Mouse (Mus musculus) heart, embryonic 15.5 days (tissue): ENCODE results near the gene Gm11492. TPM values are rescaled to one million over a fixed set of nuclear protein-coding genes. Genes with fewer than 3 reads are reported as not detected.
A peak's percentile ranks its signal among the peaks of the same experiment; 100 is the strongest.

Experiments used
- ATAC-seq: fragments of 200-750 bp; cut with Nextera tagmentation; replicated peaks from 2 replicates; pipeline ENCODE4 v1.8.0; 2017; ENCODE audit warnings: low read depth, moderate TSS enrichment; ENCODE audit not compliant: insufficient number of reproducible peaks, insufficient read depth, low FRiP score
- H3K27ac ChIP-seq: fragments of 300-500 bp; sonication (generic); 2 replicates; pipeline ENCODE4 v1.5.1; 2015; ENCODE audit warnings: mild to moderate bottlenecking, inconsistent platforms
- H3K27me3 ChIP-seq: fragments of 300-500 bp; sonication (generic); 2 replicates; pipeline ENCODE4 v1.6.1; 2015; ENCODE audit warnings: inconsistent platforms
- H3K36me3 ChIP-seq: fragments of 300-500 bp; sonication (generic); 2 replicates; pipeline ENCODE4 v1.6.1; 2015; ENCODE audit warnings: mild to moderate bottlenecking, inconsistent platforms
- H3K4me1 ChIP-seq: fragments of 300-500 bp; sonication (generic); replicated peaks from 2 replicates; pipeline ENCODE4 v1.6.1; 2015; ENCODE audit warnings: inconsistent platforms
- H3K4me2 ChIP-seq: fragments of 300-500 bp; sonication (generic); 2 replicates; pipeline ENCODE4 v1.6.1; 2015; ENCODE audit warnings: inconsistent platforms, mild to moderate bottlenecking, moderate library complexity
- H3K4me3 ChIP-seq: fragments of 300-500 bp; sonication (generic); 2 replicates; pipeline ENCODE4 v1.5.1; 2015; ENCODE audit warnings: mild to moderate bottlenecking, inconsistent platforms
- H3K9ac ChIP-seq: fragments of 300-500 bp; sonication (generic); 2 replicates; pipeline ENCODE4 v1.6.1; 2015; ENCODE audit warnings: mild to moderate bottlenecking, inconsistent platforms
- H3K9me3 ChIP-seq: fragments of 300-500 bp; sonication (generic); replicated peaks from 2 replicates; pipeline ENCODE4 v1.6.1; 2016; ENCODE audit warnings: inconsistent platforms
- WGBS: fragments of 180-500 bp; shearing (Covaris S2); methylation state at CpG from one replicate; pipeline ENCODE4 v1.1.7; 2015; ENCODE audit warnings: mixed read lengths; 5-methylcytosine and 5-hydroxymethylcytosine counted together
- polyA plus RNA-seq: library from polyadenylated mRNA; unstranded; fragments of >200 nt; fragmentation: Nextera tagmentation; extraction: Ambion mirVana; gene quantifications from 2 replicates; pipeline ENCODE4 v1.2.1, GENCODE M21; 2015

Gm11492 gene
- polyA plus RNA-seq, 1 experiment from 2014 or later: not detected

DNA sequence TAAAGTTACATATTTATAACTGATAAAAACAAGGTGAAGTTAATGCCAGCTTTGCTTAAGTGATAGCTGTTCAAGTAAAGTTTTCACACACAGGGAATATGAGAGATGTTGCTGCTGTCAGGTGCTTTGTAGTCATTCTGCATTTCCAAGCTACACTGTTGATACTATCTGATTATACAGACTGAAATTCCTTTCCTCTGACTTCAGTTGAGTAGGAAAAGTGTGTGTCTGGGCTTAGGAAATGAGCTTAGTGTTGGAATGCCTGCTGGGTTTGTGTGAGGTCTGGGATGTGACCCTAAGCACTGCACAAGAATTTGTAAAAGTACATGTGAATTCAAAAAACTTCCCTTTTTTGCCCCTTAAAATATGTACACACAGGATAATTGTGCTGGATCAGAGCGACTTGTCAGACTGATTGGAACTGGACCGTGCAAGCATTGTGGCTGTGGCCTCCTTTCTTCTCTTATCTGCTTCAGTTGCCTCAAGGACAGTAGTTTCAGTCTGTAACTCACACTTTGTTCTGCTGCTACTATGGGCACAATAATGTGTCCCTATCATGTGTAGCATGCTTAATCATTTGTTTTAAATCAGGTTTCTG lies 11.2 kb upstream of the Gm11492 start:
- Histone ChIP-seq H3K27ac (peak overlapping the region; percentile 44), H3K27me3 (no peaks in the 10 kb centered on the region), H3K36me3 (no peaks in the 10 kb centered on the region), H3K9me3 (no peaks in the 10 kb centered on the region), H3K4me2 (no peak overlapping the region), H3K4me3 (no peak overlapping the region), H3K4me1 (peaks cover 15% of the 10 kb centered on the region), H3K9ac (no peak overlapping the region)
- 0 out of 2 replicates have a peak, but pooled peaks have one; percentile 53 for ATAC-seq
- 16% methylated on average over 2 of the region's 2 CpGs for WGBS

DNA sequence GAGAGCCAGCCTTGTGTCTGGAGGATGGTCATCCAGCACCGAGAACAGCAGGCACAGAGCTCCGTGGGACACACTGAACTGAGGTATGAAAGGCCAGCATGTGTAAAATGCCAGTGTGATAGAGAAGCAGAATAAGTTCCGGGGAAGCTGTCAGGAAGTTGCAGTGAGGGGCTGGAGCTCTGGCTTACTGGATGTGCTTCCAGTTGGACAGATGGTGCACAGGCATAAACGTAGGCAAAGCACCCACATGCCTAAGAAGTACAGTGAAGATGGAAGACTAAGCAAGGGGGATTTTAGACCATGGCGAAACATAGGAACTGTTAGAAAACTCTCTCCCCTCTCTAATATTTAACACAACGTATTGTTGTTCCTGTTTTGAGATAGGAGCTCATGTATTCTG lies 5.2 kb upstream of the Gm11492 start:
- H3K9ac ChIP-seq: no peak overlapping the region
- H3K9me3 ChIP-seq: no peaks in the 10 kb centered on the region
- 0 out of 2 replicates have a peak, but pooled peaks cover 3% of the 10 kb centered on the region for H3K4me1 ChIP-seq
- no peak for ATAC-seq
- no peak overlapping the region for H3K4me2 ChIP-seq
- H3K36me3 ChIP-seq: no peaks in the 10 kb centered on the region
- H3K4me3 ChIP-seq: no peak overlapping the region
- 40% methylated on average over 6 of the region's 6 CpGs for whole genome bisulfite sequencing
- H3K27me3 ChIP-seq: no peaks in the 10 kb centered on the region
- H3K27ac ChIP-seq: no peak overlapping the region

DNA sequence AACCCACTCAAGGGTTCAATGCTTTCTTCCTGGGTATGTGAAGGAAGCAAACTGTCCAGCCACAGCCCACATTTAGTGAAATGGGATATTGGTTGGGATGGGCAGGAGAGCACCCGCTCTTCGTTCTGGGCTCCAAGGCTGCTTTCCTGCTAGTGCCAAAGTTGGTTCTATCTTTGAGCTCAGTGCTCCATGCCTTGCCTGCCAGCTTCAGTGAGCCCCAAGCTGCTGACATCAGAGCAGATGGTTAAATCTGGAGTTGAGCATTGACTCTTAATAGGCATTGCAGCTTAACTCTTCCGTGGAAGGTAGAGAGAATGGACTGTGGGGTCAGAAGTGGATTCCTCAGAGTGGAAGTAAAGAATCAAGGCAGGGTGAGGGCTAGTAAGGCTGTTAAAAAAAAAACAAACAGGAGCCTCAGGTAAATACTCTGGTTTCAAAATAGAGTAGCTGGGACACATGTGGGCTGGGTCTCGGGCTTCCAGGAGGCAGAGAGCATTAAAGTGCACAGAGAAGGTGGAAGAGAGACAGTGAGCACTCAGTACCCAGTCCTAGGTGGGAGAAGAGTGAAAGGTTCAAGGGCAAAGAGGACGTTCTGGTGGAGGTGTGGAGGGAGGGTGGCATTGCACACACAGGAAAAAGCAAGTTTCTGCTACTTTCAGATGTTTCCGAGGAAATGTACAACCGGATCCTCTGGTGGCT lies 2.0 kb downstream of the Gm11492 start, which contains the start of gene Sept4:
Sept4 (plus strand) TSS at position 649 of the 699 bp plus-strand sequence.
- H3K36me3 ChIP-seq: no peaks in the 10 kb centered on the region
- H3K27me3 ChIP-seq: no peaks in the 10 kb centered on the region
- peaks cover 30% of the 10 kb centered on the region for H3K4me1 ChIP-seq
- ATAC-seq: no peak
- no peaks in the 10 kb centered on the region for H3K9me3 ChIP-seq
- no peak within 1 kb of the TSS for H3K9ac ChIP-seq
- H3K27ac ChIP-seq: no peak within 1 kb of the TSS; the same call in 1 of the 2 replicates
- WGBS: 76% methylated on average over 7 of the region's 7 CpGs
- no peak within 1 kb of the TSS for H3K4me3 ChIP-seq
- H3K4me2 ChIP-seq: no peak within 1 kb of the TSS

DNA sequence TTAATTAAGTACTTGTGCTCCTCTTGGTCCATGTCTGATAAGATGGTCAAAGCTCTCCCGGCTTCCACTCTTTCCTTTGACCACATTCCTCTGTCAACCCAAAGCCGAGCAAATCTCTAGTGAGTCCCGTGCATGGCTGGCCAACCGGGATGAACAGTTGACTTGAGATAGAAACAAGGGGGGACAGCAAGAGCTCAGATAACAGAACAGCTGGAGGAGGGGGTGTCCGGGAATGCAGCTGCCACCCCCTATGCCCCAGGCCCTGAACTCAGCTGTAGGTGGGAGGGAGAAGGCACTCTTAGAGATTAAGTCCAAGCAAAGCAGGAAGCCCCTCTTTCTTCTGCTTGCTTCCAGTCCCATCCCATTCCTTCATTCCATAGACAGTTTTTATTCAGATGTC lies 4.3 kb downstream of the Gm11492 start:
- H3K4me1 ChIP-seq: peaks cover 38% of the 10 kb centered on the region
- H3K9me3 ChIP-seq: no peaks in the 10 kb centered on the region
- no peak overlapping the region for H3K4me3 ChIP-seq
- H3K4me2 ChIP-seq: no peak overlapping the region
- H3K27ac ChIP-seq: peak overlapping the region; percentile 67
- H3K27me3 ChIP-seq: no peaks in the 10 kb centered on the region
- no peaks in the 10 kb centered on the region for H3K36me3 ChIP-seq
- ATAC-seq: no peak
- 20% methylated on average over 5 of the region's 5 CpGs for WGBS
- no peak overlapping the region for H3K9ac ChIP-seq

DNA sequence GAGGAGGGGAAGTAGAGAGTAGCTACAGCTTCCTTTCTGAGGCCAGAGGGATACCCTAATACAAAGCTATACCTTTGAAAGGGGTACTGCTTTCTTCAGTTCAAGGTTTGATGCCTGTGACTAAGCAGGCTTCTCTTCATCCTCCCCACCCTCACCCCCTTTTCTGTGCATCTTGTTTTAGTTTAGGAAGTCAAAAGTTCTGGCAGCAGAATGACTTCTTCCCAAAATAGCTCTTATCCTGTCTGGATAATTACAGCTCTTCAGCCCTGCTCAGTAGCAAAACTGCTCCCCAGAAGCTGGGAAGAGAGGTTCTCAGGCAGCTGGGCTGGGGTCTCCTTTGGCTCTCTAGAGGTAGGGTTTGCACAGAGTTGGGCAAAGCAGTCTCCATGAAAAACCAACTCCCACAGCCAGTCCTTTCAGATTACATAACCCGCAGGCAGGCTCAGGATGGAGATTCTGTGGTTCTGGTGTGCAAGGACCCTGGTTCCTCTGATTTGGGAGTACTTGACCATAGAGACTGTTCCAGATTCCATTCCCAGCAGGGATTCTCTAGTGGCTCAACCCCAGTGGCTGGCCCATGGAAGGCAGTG lies 5.0 kb downstream of the Gm11492 start:
- H3K4me1 ChIP-seq: peaks cover 38% of the 10 kb centered on the region
- WGBS: 61% methylated on average over 1 of the region's 1 CpGs
- no peaks in the 10 kb centered on the region for H3K36me3 ChIP-seq
- H3K9ac ChIP-seq: no peak overlapping the region
- H3K4me3 ChIP-seq: no peak overlapping the region
- H3K4me2 ChIP-seq: no peak overlapping the region
- no peaks in the 10 kb centered on the region for H3K9me3 ChIP-seq
- H3K27ac ChIP-seq: peak overlapping the region; percentile 67
- no peaks in the 10 kb centered on the region for H3K27me3 ChIP-seq
- ATAC-seq: no peak

DNA sequence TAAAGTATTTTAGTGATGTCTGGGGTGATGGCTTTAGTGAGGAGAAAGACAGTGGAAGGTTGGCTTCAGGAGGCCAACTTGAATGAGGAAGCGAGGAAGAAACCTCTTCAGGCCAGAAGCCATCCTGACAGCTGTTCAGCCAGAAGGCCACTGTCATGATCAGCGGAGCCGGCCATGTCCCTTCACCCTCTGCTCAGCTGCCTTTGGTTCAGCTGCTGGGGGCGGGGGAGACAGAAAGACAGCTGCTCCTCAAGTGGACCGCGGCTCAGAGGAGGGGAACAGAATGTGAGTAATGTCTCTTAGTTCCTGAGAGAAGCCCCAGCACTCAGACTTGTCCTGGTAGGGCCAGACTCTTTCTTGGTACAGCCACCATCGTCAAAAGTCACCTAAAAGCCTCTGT lies 7.3 kb downstream of the Gm11492 start:
- Histone ChIP-seq H3K9me3 (no peaks in the 10 kb centered on the region), H3K4me3 (no peak overlapping the region), H3K36me3 (no peaks in the 10 kb centered on the region), H3K27me3 (no peaks in the 10 kb centered on the region), H3K4me2 (no peak overlapping the region), H3K27ac (no peak overlapping the region), H3K4me1 (peaks cover 52% of the 10 kb centered on the region), H3K9ac (no peak overlapping the region)
- 59% methylated on average over 7 of the region's 7 CpGs for WGBS
- no peak for ATAC-seq

DNA sequence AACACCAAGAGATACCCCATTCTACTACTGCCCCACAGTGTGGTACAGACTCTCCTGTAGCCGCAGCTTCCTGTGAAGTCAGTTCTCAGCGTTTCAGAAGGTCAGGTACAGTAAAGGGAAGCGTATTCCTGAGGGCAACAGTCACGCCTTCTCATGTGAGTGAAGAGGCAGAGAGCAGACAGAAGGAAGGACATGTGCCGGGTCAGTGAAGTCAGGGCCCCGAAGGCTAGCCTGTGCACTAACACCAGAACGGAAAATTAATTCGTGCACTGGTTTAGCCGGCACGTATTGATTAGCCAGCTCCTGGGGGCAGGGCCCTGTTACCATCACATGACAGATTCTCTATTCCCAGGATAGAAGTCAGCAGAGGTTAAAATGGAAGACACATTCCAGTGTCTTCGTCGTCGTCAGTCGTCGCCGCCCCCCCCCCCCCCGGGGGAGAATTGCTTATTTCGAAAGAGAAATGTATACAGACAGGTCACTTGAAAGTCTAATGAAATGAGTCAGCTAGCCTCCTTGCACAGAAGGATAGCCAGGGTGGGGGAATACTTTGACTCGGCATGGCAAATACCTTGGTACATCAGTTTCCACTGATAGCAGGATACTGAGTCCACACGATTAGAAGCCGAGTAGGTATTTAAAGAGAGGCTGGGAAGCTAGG lies 8.2 kb downstream of the Gm11492 start:
- Histone ChIP-seq H3K9me3 (no peaks in the 10 kb centered on the region), H3K27ac (no peak overlapping the region), H3K4me3 (no peak overlapping the region), H3K9ac (no peak overlapping the region), H3K27me3 (no peaks in the 10 kb centered on the region), H3K36me3 (no peaks in the 10 kb centered on the region), H3K4me1 (peaks cover 60% of the 10 kb centered on the region), H3K4me2 (no peak overlapping the region)
- ATAC-seq: no peak
- 49% methylated on average over 21 of the region's 21 CpGs for WGBS

DNA sequence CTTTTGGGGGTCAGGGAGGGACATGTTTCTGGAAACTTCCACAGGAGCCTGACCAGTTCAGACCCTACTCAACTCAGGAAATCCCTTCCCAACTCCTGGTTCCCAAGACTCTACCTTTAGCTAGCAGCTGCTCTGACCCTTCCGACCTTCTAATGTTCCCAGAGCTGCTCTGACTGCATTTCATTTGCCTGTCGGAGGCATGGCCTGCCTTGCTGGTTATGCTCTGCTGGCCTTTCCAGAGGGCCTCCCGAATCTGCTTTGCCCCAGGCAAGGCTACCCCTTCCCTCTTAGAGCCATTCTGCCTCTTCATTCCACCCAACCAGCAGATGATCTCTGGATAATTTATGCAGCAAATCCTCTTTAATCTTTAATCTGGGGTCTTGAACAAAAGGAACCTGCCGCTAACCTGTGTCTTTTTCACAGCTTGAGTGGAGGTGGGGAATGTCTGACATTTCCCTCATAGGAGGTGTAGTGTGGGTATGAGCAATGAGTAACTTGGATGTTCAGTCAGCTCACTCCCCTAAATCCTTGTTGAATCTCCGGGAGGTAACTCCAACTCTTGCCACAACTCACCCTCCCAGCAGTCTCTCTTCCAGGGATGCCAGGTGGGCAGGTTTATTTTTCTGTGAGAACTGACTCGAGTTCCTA lies 11.3 kb downstream of the Gm11492 start:
- H3K9me3 ChIP-seq: no peaks in the 10 kb centered on the region
- ATAC-seq: no peak
- H3K4me3 ChIP-seq: peak overlapping the region; percentile 59
- peak overlapping the region; percentile 77; the same call in 1 of the 2 replicates for H3K27ac ChIP-seq
- 33% methylated on average over 6 of the region's 6 CpGs for WGBS
- H3K36me3 ChIP-seq: no peaks in the 10 kb centered on the region
- H3K4me2 ChIP-seq: peak overlapping the region; percentile 91
- H3K27me3 ChIP-seq: no peaks in the 10 kb centered on the region
- peak overlapping the region; percentile 64; the same call in 1 of the 2 replicates for H3K9ac ChIP-seq
- H3K4me1 ChIP-seq: peaks cover 42% of the 10 kb centered on the region

DNA sequence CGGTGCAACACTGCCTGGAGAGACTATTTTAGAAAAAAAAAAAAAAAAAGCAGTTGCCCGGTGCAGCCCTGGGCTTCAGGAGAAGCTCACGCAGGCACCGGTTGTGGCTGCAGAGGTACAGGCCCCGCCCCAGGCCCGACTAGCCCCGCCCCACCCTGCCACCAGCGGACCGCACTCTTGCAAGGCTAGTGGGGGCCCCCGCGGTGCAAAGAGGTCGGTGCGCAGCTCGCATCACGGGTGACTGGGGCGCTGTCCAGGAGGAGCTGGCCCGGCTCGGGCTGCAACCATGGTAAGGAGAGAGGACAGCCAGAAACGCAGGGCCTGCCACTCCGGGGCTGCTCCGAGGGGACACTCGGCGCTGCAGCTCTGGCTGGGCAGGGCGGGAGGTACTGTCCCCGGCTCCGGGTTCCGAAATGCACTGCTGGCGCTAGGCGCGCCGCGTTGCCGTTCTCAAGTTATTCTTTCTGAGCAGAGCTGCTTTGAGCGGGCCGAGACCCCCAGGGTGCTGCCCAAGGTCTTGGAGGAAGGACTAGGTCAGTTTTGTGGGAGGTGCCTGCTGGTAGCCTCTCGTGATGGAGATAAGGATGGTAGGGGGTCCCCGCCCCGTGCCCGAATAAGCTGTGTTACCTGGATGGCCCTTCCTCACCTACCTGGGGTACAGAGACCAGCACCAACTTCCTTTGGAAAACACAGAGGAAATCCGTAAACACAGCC lies 12.0 kb downstream of the Gm11492 start:
- H3K4me1 ChIP-seq: peaks cover 42% of the 10 kb centered on the region
- no peaks in the 10 kb centered on the region for H3K9me3 ChIP-seq
- WGBS: under 1% methylated on average over 40 of the region's 40 CpGs
- H3K9ac ChIP-seq: peak overlapping the region; percentile 64
- ATAC-seq: peak; percentile 65
- peak overlapping the region; percentile 91 for H3K4me2 ChIP-seq
- peak overlapping the region; percentile 77 for H3K27ac ChIP-seq
- no peaks in the 10 kb centered on the region for H3K27me3 ChIP-seq
- no peaks in the 10 kb centered on the region for H3K36me3 ChIP-seq
- peak overlapping the region; percentile 59 for H3K4me3 ChIP-seq

DNA sequence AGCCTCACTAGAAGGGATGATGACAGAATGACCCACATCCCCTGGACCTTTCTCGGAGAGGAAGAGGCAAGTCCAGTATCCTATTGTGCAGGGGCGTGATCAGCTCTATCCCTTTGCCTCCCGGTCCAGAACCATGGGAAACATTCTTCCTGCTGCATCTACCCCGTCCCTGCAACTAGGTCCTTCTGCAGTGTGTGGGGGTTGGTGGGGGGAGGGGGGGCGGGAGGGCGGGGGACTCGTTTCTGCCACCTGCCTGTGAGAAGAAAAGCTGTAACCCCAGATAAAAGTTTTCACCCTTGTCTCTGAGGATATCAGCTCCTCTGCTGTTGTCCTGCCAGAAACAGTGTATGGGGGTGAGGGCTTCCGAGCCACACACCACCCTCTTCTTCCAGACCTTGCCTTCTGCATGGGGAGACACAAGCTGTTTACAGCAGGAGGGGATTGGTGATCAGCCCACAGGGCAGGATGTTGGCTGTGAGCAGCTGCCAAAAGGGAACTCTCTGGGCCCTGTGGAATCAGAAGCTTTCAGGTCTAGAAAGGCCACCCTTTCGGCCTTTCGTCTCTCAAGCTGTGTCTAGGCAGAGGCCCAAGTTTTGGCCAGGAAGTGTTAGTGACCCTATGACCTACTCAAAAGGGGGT lies 12.6 kb downstream of the Gm11492 start:
- Histone ChIP-seq H3K27me3 (no peaks in the 10 kb centered on the region), H3K27ac (peak overlapping the region; percentile 77), H3K9ac (peak overlapping the region; percentile 64; the same call in 1 of the 2 replicates), H3K4me3 (peak overlapping the region; percentile 59), H3K9me3 (no peaks in the 10 kb centered on the region), H3K4me2 (peak overlapping the region; percentile 91), H3K4me1 (peaks cover 43% of the 10 kb centered on the region), H3K36me3 (no peaks in the 10 kb centered on the region)
- ATAC-seq: 0 out of 2 replicates have a peak, but pooled peaks have one; percentile 23
- WGBS: 14% methylated on average over 10 of the region's 10 CpGs
